Mouse (Mus musculus): ENCODE measurements around the gene BC037034. TPM values are rescaled to one million over a fixed set of nuclear protein-coding genes. Genes with fewer than 3 reads are reported as not detected.

The BC037034 gene
- polyA plus RNA-seq (2015; fragmentation: Nextera tagmentation; extraction: Ambion mirVana) = 2.9 and 4.7 TPM in 2 replicates

DNA sequence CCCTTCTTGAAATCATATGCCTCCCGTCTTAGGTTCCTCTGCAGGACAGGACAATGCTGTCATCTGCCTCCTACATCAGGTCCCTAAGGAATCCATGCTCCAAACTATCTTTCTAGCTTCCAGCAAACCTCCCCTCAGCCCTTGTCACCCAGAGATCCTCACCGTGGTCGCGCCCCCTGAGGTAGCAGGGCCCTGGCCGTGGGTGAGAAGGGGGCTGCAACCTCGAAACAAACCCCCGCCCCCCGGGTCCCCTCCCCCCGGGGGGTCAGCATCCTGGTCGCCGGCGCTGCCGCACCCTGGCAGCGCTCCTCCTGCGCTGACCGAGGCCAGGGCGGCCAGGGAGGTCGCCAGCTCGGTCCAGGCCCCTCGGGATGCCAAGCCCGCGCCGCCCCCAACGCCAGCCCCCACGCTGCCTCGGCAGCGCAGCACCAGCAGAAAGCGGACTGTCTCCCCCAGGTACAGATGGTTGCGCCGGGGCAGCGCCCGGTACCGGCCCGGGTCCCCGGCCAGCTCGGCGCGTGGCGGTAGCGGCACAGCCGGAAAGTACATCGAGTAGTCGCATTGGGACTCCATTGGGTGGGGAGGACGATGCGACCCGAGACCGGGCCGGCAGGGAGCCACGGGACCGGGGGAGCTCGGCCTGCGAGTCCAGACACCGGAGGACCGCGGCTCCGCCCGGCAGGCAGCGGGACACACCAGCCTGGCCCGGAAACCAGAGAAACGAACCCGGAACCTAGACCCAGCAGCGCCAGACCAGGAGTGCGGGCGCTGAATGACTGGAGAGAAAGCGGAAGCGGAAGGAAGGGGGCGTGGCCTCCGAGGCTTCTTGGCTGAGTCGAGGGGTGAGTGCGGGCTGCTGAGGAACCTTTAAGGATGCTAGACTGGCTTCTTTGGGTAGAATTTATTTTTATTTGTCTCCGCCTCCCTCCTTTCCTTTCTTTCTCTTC is at the start of gene BC037034:
Gene BC037034, minus strand, starts transcription at position 774 of the 947 bp plus-strand sequence.
- peak within 1 kb of the TSS; percentile 74 for H3K27ac ChIP-seq
- peak; percentile 84 for ATAC-seq (replicated peaks; ENCODE audit: insufficient number of reproducible peaks, insufficient read depth, low FRiP score, low read depth)
- peak within 1 kb of the TSS; percentile 68 for H3K4me3 ChIP-seq
- peaks cover 40% of the 10 kb centered on the region for H3K4me1 ChIP-seq (replicated peaks)
- peak within 1 kb of the TSS; percentile 90 for H3K9ac ChIP-seq
- no peaks in the 10 kb centered on the region for H3K27me3 ChIP-seq
- under 1% methylated on average over 70 of the region's 71 CpGs for WGBS
- H3K4me2 ChIP-seq = peak within 1 kb of the TSS; percentile 93
- peaks cover 27% of the 10 kb centered on the region for H3K36me3 ChIP-seq
- H3K9me3 ChIP-seq (replicated peaks) = no peaks in the 10 kb centered on the region

DNA sequence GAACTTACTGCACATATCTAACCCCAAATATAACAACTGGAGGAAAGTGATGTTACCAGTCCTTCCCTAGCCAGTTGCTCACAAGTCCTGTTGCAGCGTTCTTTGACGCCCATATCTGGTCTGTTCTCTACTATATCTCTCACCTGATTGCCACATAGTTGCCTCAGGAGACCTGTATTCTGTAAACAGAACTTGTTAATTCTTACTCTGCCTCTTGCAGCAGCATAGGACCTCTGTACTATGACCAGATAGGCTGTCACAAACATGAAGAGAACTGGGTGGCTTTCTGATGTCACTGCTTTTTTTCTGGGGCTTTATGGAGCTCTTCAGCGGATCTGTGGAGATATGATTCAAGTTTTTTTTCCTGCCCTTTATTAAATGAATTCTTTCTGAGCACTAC is 49.0 kb upstream of the BC037034 start:
- ATAC-seq (replicated peaks; ENCODE audit: insufficient number of reproducible peaks, insufficient read depth, low FRiP score, low read depth) = no peak
- Histone ChIP-seq H3K9me3 (replicated peaks) (no peaks in the 10 kb centered on the region), H3K9ac (no peak overlapping the region), H3K4me1 (replicated peaks) (no peaks in the 10 kb centered on the region), H3K27ac (no peak overlapping the region), H3K27me3 (no peaks in the 10 kb centered on the region), H3K4me2 (no peak overlapping the region), H3K4me3 (no peak overlapping the region), H3K36me3 (no peaks in the 10 kb centered on the region)
- WGBS = 83% methylated on average over 3 of the region's 3 CpGs

DNA sequence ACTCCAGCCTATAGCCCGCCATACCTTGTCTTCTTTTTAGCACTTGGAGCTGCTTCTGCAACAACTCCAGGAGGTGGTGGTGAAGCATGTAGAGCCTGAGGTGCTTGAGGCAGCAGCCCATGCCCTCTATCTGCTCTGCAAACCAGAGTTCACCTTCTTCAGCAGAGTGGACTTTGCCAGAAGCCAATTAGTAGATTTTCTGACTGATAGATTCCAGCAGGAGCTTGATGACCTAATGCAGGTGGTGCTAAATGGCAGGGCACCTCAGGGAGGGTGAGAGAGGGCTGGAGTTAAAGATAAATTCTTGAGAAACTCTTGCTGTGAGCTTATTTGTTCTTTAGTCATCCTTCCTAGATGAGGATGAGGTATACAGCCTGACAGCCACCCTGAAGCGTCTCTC is 35.8 kb upstream of the BC037034 start:
- Histone ChIP-seq H3K4me3 (no peak overlapping the region), H3K4me1 (replicated peaks) (no peaks in the 10 kb centered on the region), H3K9ac (no peak overlapping the region), H3K36me3 (no peaks in the 10 kb centered on the region), H3K4me2 (no peak overlapping the region), H3K27ac (no peak overlapping the region), H3K27me3 (no peaks in the 10 kb centered on the region), H3K9me3 (replicated peaks) (no peaks in the 10 kb centered on the region)
- no peak for ATAC-seq (replicated peaks; ENCODE audit: insufficient number of reproducible peaks, insufficient read depth, low FRiP score, low read depth)
- 65% methylated on average over 2 of the region's 2 CpGs for WGBS

DNA sequence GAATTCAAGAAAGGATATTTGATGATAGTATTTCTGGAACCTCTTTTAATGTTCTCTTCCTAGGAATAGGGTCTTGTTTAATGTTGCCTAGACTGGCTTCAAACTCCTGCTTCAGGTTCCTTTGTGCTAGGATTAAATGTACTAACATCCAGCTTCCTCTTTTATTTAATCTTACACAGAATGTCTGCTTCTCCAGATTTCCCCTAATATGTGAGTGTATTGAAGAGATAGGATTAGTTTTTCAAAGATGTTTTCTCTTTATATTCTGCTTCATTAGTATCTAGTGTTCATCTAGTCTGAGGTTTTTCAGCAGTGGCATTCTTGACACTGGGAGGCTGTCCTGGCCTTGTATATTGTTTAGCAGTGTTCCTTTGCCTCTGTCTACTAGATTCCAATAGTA is 30.3 kb upstream of the BC037034 start:
- no peaks in the 10 kb centered on the region for H3K36me3 ChIP-seq
- no peaks in the 10 kb centered on the region for H3K4me1 ChIP-seq (replicated peaks)
- no peak overlapping the region for H3K4me3 ChIP-seq
- H3K27ac ChIP-seq = no peak overlapping the region
- no peak for ATAC-seq (replicated peaks; ENCODE audit: insufficient number of reproducible peaks, insufficient read depth, low FRiP score, low read depth)
- no peak overlapping the region for H3K9ac ChIP-seq
- H3K4me2 ChIP-seq = no peak overlapping the region
- H3K9me3 ChIP-seq (replicated peaks) = no peaks in the 10 kb centered on the region
- no peaks in the 10 kb centered on the region for H3K27me3 ChIP-seq

DNA sequence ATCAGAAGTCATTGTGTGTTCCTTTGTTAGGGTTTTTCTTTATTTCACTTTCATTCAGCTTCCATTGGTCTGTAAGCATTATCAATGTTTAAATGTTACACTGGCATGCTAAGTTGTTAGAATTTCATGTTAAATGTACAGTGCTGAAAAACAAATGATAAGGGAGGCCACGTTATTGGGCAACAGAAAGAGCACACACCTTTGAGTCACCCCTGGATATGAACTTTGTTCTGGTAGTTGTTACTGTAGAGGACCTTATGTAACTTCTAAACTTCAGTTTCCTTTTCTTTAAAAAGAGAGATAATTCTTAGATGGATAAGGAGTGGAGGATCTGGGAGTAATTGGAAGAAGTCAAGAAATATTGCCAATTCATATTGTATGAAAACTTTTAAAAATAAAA is 27.8 kb upstream of the BC037034 start:
- H3K36me3 ChIP-seq = no peaks in the 10 kb centered on the region
- ATAC-seq (replicated peaks; ENCODE audit: insufficient number of reproducible peaks, insufficient read depth, low FRiP score, low read depth) = no peak
- H3K4me3 ChIP-seq = no peak overlapping the region
- no peak overlapping the region for H3K4me2 ChIP-seq
- no peaks in the 10 kb centered on the region for H3K27me3 ChIP-seq
- no peak overlapping the region for H3K9ac ChIP-seq
- no peaks in the 10 kb centered on the region for H3K9me3 ChIP-seq (replicated peaks)
- H3K27ac ChIP-seq = no peak overlapping the region
- H3K4me1 ChIP-seq (replicated peaks) = no peaks in the 10 kb centered on the region
- WGBS = 64% methylated on average over 1 of the region's 1 CpGs

DNA sequence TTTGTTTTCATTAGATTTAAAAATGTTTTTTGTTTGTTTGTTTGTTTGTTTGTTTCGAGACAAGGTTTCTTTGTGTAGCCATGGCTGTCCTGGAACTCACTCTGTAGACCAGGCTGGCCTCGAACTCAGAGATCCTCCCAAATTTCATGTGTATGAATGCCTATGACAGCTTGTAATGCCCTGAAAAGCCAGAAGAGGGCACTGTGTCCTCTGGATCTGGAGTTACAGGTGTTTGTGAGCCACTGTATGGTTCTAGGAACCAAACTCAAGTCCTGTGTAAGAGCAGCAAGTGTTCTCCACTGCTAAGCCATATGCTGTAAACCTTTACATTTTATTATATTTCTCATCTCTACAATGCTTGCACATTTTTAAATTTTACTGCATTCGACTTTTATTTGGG is 24.0 kb upstream of the BC037034 start:
- Histone ChIP-seq H3K9me3 (replicated peaks) (no peaks in the 10 kb centered on the region), H3K9ac (no peak overlapping the region), H3K27me3 (no peaks in the 10 kb centered on the region), H3K36me3 (no peaks in the 10 kb centered on the region), H3K4me3 (no peak overlapping the region), H3K4me1 (replicated peaks) (no peaks in the 10 kb centered on the region), H3K27ac (no peak overlapping the region), H3K4me2 (no peak overlapping the region)
- ATAC-seq (replicated peaks; ENCODE audit: insufficient number of reproducible peaks, insufficient read depth, low FRiP score, low read depth) = no peak
- 68% methylated on average over 3 of the region's 3 CpGs for WGBS

DNA sequence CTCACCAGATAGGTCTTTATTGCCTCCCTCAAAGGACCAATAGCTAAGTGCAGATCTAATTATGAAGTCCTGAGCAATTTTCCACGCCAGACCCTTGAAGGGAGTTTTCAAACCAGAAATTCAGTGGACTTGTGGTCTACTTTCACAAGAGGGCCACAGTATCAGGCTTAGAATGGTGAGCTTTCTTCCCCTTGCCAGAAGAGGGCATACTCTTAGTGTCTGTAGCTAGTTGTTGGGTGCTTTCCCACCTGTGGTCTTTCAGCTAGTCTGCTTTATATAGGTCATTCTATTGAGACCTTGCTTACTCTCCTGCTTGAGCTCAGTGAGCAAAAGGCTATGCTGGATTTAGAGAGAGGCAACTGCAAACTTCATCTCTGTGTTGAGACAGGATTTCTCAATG is 19.7 kb upstream of the BC037034 start:
- ATAC-seq (replicated peaks; ENCODE audit: insufficient number of reproducible peaks, insufficient read depth, low FRiP score, low read depth) = no peak
- H3K4me2 ChIP-seq = no peak overlapping the region
- H3K4me3 ChIP-seq = no peak overlapping the region
- no peaks in the 10 kb centered on the region for H3K36me3 ChIP-seq
- no peak overlapping the region for H3K27ac ChIP-seq
- no peaks in the 10 kb centered on the region for H3K27me3 ChIP-seq
- H3K9me3 ChIP-seq (replicated peaks) = no peaks in the 10 kb centered on the region
- no peak overlapping the region for H3K9ac ChIP-seq
- WGBS = 57% methylated on average over 1 of the region's 1 CpGs
- H3K4me1 ChIP-seq (replicated peaks) = peaks cover 13% of the 10 kb centered on the region

DNA sequence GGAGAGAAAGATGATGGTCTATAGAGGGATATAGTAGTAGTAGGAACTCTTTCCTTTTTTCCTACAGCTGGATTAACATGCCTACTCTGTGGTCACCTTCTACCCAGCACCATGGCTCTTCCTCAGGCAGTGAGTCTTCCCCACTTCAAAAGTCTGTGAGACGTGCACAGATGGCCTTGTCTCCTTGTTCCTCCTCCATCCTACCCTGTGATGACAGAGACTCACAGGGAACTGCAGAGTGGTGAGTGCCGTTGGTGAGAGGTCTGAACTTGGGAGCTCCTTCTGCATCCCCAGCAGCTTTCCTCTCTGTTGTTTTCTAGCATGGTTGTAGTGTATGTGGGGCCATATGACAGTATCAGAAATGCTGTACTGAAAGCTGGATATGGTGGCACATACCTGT is 18.0 kb upstream of the BC037034 start:
- H3K36me3 ChIP-seq = no peaks in the 10 kb centered on the region
- H3K4me1 ChIP-seq (replicated peaks) = peaks cover 13% of the 10 kb centered on the region
- H3K27ac ChIP-seq = no peak overlapping the region
- H3K9ac ChIP-seq = no peak overlapping the region
- WGBS = 65% methylated on average over 2 of the region's 2 CpGs
- no peaks in the 10 kb centered on the region for H3K27me3 ChIP-seq
- no peaks in the 10 kb centered on the region for H3K9me3 ChIP-seq (replicated peaks)
- H3K4me2 ChIP-seq = no peak overlapping the region
- ATAC-seq (replicated peaks; ENCODE audit: insufficient number of reproducible peaks, insufficient read depth, low FRiP score, low read depth) = no peak
- no peak overlapping the region for H3K4me3 ChIP-seq

DNA sequence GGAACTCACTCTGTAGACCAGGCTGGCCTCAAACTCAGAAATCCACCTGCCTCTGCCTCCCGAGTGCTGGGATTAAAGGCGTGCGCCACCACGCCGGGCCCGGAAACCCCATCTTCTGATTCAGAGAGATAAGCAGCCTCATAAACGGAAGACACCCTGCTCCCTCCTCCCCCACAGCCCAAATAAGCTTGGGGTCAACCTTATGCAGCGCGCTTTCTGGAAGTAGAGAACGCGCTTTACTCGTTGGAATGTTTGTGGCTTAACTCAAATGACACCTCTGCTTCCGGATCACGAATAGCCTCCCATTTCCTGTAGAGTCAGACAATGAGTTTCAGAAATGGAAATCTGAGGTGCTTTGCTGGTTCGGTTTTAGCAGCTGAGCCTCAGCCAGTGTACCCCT is 17.0 kb upstream of the BC037034 start:
- no peak for ATAC-seq (replicated peaks; ENCODE audit: insufficient number of reproducible peaks, insufficient read depth, low FRiP score, low read depth)
- H3K36me3 ChIP-seq = no peaks in the 10 kb centered on the region
- no peak overlapping the region for H3K27ac ChIP-seq
- WGBS = 85% methylated on average over 15 of the region's 15 CpGs
- H3K9ac ChIP-seq = no peak overlapping the region
- no peaks in the 10 kb centered on the region for H3K9me3 ChIP-seq (replicated peaks)
- no peak overlapping the region for H3K4me2 ChIP-seq
- peaks cover 14% of the 10 kb centered on the region for H3K4me1 ChIP-seq (replicated peaks)
- no peaks in the 10 kb centered on the region for H3K27me3 ChIP-seq
- no peak overlapping the region for H3K4me3 ChIP-seq

DNA sequence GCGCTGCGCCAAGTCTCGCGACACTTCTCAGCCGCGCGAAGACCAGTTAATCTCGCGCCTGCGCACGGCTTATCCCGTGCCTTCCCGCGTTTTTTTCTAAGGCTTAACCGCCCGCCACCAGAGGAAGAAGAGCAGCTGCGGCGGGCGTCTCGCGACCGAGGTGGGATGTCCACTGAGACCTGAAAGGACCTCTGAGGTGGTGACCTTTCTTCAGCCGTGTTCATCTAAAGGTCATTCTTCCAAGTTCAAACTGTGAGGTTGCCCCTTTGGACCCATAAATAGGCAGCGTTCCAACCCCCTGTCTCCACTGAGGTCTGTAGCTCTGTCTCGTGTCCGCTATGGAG is 16.6 kb upstream of the BC037034 start:
- H3K4me3 ChIP-seq = peak overlapping the region; percentile 61
- peaks cover 18% of the 10 kb centered on the region for H3K4me1 ChIP-seq (replicated peaks)
- ATAC-seq (replicated peaks; ENCODE audit: insufficient number of reproducible peaks, insufficient read depth, low FRiP score, low read depth) = no peak
- no peaks in the 10 kb centered on the region for H3K9me3 ChIP-seq (replicated peaks)
- H3K36me3 ChIP-seq = no peaks in the 10 kb centered on the region
- H3K27me3 ChIP-seq = no peaks in the 10 kb centered on the region
- peak overlapping the region; percentile 89 for H3K4me2 ChIP-seq
- no peak overlapping the region for H3K27ac ChIP-seq
- 22% methylated on average over 26 of the region's 26 CpGs for WGBS
- no peak overlapping the region for H3K9ac ChIP-seq

DNA sequence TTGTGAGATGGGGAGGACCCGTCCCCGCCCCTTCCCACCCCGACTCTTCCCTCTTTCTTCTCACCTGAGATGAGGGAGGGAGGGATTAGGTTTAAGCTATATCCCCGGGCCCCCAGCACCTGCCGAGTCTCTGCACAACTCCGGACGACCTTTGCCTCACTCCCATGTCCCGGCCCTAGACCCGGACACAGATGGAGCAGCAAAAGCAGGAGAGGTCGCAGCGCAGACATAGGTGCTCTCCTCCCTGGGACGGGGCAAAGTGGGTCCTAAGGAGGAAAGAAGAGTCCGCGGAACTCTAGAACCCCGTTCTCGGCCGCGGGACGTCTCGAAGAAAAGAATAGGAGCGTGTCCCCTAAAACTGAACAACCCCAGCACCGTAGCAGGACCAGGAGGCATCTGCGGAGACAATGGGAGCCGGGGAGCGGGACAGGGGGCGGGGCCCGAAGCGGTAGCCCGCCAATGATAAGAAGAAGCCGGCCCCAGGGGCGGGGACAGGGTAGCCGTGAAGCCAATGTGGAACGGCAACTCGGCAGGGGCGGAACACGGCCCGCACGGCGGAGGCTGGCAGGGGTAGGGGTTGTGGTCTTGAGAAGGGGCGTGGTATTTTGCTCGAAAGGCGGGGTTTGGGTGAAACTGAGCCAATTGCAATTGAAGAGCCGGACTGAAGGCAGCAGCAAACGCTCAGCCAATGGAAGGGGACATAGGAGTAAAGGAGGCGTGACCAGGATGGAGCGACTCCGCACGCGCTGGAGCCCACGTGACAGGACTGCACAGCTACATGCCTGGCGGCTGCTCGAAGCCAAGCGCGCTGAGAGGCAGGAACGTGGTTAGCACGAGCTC is 16.0 kb upstream of the BC037034 start, which contains the start of the genes Gm43720, Gpc2 and Stag3:
Gene Gm43720, minus strand, starts transcription at position 374 of the 840 bp plus-strand sequence.
Gene Gpc2, minus strand, starts transcription at position 421 of the 840 bp plus-strand sequence.
Gene Stag3, plus strand, starts transcription at position 656 of the 840 bp plus-strand sequence.
- H3K4me1 ChIP-seq (replicated peaks) = peaks cover 21% of the 10 kb centered on the region
- peak within 1 kb of the TSS; percentile 58 for H3K9ac ChIP-seq
- H3K9me3 ChIP-seq (replicated peaks) = no peaks in the 10 kb centered on the region
- no peaks in the 10 kb centered on the region for H3K36me3 ChIP-seq
- H3K4me3 ChIP-seq = peak within 1 kb of the TSS; percentile 61
- peak; percentile 98 for ATAC-seq (replicated peaks; ENCODE audit: insufficient number of reproducible peaks, insufficient read depth, low FRiP score, low read depth)
- no peak within 1 kb of the TSS for H3K27ac ChIP-seq
- no peaks in the 10 kb centered on the region for H3K27me3 ChIP-seq
- H3K4me2 ChIP-seq = peak within 1 kb of the TSS; percentile 89
- 1% methylated on average over 56 of the region's 56 CpGs for WGBS
